Mouse (Mus musculus): ENCODE results near the gene Slc7a11.

Gene Slc7a11

DNA sequence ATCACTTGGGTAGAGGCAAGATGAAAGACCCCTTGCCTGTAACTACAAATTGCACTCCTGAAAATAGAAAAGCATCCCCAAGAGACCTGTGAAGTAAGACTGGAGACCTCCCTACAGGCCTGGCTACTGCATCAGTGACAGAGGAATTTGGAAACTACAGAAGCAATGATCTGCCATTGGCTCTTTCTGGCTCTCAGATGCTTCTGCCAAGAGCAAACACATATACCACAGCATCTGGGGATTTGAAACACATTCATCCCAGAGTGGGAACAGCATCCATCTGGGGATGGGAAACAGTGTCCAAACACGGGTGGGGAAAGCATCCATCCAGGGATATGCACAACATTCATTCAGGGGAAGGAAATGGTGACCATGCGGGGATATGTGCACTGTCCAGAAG is 313.1 kb downstream of the Slc7a11 start:
- DNase-seq: no peak

DNA sequence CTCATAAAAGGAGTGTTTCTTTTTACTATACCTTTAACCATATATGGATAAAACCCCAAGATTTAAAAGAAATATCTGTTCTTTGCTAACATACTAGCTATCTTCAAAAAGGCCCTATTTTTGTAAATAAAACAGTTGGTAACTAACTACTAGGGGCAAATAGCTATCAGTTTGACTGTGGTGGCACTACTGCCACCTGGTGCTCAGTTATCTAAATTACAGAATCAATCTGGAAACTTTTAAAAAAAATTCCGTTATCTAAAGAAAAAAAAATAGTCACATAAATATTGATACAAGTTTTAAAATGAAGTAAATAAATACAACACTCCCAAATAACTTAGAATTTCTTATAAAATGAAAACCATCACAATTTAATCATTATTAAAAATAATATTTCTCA is 322.4 kb downstream of the Slc7a11 start:
- no peak for DNase-seq

DNA sequence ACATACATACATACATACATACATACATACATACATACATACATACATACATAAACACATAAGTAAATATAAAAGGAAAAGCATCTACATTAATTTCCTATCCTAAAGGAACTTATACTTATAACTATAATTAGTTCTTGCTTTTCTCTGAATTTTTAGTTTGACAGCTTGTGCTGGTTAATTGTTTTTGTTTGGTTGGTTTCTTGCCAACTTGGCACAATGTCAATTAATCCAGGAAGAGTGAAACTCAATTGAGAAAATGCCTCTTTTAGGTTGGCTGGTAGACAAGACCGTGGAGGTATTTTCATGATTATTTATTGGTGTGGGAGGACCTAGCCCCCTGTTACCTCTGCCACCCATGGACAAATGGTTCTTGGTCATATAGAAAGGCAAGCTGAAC is 327.1 kb downstream of the Slc7a11 start:
- peak; percentile 1 for DNase-seq

DNA sequence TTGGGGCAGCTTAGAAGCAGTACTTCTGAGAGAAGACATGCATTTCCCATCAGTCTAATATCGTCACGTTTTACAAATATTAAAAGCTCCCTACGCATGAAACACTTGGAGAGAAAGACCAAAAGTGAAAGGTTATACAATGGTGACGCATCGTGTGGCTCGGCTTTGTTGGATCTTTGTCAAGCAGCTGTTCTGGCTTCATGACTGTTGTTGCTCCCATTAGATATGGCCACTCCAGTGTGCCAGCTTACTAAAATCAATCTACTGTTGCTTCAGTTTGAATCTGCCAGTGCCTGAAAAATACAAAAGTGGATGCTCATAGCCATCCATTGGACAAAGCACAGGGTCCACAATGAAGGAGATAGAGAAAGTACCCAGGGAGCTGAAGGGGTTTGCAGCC is 337.9 kb downstream of the Slc7a11 start:
- no peak for DNase-seq

DNA sequence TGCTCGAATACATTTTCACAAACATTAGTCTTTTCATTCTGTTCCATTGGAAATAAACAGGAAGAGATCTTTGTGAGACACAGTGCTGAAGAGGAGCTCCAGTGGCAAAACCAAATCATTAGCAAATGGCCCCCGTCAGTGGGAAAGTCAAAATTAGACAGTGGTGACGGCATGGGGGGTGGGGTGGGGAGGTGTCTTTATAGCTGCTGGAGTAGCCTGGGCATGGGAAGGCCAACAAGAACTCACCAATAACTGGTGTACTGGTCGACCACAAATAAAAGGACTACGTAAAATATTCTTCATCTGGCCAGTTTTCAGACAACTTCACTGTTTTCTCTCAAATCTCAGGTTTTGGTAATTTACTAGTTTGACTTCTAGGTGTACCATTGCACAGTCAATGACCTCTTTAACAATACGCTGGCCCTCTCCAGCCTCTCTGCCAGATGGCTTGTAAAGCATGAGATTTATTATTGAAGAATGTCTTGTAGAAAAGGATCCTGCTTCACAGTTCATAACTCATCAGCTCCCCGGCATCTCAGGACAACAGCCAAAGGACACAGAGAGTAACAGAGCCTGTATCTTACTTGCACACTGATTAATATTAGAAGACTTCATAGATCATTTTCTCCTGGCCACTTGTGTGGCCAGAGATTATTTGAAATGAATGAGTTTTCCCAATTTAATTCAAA is 348.9 kb downstream of the Slc7a11 start:
- no peak for DNase-seq

DNA sequence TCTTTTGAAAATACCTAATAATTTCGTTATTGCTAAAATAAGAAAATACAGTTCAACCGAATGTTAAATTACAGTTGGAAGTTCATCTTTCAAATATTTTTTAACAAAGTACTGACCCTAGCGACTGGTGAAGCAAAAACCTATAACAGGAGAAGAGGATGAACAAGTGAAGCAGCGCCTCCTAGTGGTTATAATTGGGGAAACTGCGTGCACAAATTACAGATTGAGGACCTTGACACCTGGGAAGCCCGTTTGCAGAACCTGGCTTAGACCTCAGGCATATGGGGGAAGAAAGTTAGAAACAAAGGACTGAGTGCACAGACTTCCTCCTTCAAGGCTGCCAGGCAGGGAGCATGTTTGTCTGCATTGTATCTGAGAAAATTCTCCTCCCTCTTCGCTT is 366.4 kb downstream of the Slc7a11 start:
- DNase-seq: peak; percentile 29

DNA sequence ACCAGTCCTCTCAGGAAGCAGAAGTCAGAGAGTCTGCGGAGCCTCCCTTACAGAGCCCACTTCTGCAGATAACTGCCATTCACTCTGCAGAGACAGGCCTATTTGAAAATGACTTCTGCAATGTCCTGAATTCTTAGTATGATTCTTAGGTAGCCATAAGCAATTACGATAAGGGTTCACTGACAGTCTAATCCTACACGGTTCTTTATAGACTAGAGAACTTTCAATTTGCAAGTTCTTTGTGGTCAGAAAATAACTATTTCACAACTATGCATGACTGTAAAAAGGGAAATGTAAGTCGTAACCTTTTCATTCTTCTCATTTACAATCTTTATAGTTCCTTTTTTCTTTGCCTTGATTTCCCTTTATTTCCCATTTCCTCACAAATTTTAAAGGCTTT is 380.0 kb downstream of the Slc7a11 start:
- no peak for DNase-seq

DNA sequence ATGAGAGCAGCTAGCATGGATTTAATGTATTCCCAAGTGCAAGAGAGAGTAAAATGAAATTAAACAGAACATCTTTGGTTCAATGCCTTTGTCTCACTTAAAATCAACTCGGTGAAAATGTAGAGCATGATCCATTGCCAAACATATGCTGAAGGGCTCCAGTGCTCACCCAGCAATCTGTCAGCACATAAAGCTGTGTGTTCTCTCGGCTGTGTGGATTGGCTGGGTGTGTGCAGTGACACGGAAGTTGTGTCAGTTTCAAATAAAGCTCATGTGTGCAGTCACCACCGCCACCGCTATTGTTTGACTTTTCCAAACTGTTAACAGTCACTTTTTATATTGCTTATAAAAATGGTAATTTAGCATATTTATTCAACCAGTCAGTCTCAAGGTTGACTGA is 398.7 kb downstream of the Slc7a11 start:
- DNase-seq: no peak

DNA sequence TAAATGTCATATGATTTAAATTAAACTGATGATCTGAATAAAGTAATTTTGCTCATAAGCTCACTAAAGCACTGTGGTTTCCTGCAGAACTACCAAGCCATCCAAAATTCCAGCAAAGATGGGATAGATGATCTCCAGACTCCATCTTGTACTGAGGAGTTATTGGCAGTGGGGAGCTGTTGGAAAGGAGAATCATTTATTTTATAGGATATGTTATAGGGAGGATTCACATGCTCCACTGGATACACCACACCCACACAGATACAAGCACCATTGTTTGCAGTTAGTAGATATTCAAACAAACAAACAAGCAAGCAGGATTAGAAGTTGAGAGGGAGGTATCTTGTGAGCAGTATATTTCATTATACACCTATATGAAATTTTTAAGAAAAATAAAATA is 399.3 kb downstream of the Slc7a11 start:
- DNase-seq: no peak

DNA sequence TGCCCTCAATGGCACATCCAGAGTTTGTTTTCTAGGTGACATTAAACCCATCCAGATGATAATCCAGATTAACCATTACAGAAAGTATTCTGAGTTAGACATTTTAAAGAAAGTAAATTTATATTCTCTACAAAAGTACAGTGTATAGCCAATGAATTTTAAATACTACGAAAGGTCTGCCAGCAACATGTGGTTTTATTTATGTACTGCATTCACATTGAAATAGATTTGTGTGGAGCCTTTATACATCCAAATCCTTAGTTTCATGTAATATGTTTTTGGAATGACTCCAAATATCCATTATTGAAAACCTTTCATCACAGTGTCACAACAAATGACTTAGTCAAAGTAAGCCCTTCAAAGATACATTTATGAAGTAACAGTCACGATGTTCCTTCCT is 402.3 kb downstream of the Slc7a11 start:
- no peak for DNase-seq

DNA sequence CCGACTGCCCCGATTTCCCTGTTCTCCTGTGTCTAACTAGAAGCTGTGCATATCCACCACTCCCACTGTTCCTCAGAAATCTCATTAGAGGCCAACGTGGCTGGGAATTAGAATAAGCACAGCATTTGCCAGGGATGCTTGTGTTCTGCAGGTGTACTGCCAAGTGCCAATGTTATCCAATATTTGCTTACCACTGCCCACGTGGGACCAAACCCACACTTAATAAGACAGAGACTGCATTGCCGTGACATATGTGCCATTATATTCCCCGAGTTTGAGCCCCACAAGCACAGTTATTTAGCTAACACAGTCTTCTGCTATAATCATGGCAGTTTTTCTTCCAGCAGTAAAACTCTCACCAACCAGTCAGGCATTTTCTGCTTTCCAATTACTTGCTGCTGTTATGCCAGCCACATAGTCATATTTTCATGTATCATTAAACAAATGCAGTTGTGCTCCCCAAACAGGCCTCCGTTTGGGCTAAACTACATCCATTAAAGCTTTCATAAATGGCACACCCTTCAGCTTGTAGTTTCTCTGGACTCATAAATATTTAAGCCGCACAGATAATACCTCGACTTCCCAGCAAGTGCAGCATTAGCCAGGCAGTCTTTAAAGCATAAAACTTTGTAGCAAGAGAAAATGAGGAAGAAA is 407.4 kb downstream of the Slc7a11 start:
- no peak for DNase-seq

DNA sequence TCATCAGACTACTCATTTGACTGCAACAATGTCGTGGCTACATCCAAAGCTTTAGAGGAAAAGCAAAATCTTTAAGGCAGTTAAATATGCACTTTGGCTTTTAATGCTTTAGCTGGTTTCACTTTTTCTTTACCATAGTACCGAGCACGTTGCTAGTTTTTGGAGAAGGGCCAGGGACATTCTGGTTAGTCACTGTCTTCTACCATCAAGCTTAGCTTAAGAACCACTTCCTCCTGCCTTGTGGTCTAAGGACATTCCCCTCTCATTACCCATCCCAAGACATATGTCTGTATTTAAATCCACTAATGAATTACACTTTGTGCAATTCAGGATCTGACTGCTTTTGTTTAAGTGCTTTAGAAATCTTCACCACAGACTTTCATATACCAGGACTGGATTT is 410.1 kb downstream of the Slc7a11 start:
- no peak for DNase-seq

DNA sequence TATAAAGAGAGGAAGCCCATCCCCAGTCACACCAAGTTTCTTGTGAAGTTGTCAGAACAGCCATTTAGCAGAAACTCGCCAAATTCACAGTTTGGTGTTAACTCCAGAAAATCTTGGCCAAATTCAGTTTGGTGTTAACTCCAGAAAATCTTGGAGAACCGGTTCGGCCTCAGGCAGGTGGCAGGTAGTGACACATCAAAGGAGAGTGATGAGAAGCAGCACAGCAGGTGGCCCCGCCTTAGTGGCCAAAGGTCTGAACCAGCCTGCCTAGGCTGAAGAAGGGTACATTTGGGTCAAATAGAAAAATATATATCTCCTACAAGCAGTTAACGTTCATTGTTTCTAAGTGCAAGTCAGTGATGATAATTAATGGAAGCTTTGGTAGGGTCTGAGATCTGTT is 417.4 kb downstream of the Slc7a11 start:
- DNase-seq: no peak

DNA sequence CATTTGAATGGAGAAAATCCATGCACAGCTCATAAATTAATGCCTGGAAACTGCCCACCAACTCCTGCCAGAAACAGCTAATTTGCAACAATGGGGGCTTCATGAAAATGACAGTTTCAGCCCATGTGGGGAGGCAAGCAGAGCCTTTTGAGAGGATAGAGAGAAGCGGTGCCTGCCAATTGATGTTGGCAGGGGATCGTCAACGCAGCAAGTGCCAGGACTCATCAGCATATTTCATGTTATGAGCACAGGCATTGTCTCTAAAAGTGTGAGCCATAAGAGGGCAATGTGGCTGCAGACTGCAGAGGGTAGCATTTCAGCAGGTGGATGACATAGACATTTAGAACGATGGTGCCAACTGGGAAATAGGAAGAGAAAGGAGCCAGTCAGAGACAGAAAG is 429.0 kb downstream of the Slc7a11 start:
- DNase-seq: peak; percentile 2

DNA sequence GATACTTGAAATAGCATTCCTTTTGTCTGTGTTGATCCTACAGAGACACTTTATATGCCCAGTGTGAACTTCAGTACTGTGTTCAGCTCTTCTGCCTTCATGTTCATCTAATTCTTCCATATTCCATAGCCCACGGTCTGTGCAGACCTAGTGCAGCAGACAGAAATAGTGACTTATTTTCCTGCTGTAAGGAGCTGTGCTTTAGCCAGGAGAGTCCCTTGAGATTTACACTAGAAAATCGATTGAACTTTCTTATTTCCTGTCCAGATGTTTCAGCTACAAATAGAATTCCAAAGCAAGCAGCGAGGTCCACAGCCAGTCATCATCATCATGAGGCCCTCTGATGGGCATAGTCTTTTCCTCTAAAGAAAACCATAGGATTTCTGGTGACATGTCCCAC is 431.4 kb downstream of the Slc7a11 start:
- no peak for DNase-seq

DNA sequence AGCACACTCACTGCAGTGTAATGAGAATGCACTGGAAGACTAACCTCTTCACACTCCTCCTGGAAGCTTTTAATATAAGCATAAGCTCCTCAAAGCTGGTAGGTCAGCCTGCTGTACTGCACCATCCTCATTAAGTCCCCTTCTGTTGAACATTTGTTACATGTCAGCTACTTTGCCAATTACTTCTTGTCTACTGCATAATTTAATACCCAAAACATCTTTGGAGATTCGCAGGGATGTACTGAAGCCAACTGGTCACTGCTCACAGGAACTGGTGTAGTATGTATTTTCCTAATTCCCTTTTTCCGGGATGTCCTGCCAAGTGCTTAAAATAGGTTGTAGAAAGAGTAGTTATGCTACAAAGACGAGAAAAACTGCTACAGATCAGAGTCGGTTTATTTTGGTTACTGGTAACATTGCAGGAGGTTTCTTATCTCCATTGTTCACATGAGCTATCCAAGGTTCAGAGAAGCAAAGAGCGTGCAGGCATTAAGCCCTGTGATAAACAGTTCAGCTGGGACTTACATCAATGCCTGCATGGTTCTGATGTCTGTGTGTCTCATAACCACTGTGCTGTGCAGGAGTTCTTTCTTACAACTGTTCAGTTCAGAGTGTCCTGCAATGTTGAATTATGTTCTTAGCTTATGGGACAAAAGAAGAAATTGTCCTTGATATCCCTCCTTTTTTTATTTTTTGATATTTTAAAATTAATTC is 439.3 kb downstream of the Slc7a11 start:
- DNase-seq: no peak

DNA sequence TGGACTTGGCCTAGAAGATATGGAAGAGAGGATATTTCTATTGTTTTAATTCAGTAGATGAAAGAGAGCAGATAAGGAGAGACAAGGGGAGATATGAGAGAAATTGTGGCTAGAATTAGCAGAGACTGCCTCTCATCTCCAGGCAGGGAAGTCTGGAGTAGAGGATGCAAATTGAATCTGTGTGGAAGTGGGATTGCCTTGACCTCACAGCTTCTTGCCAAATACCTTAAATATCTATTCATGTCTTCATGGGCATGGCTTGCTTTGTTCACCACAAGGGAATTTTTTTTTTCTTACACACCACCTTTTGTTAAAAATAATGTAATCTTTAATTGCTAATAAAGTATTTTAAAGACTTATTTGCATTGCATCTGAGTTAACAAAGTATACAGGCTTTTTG is 441.3 kb downstream of the Slc7a11 start:
- DNase-seq: no peak

DNA sequence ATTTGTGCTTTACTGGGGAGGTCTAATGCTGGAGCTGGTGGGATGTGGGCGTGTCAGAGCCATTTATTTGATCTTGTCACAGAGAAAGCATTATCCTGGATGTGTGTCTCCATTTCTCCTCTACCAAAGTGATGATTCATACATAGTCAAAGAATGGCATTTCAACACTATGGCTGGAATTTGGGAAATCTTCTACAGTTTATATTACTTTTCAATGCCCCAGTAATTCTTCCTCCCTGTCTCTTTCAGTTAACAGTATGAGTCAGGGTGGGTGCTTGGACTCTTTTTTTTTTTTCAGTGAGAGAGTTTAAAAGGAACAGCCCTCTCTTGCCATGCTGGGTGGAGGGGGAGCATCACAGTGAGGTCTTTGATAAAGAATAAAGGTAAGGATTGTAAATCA is 441.8 kb downstream of the Slc7a11 start:
- no peak for DNase-seq

DNA sequence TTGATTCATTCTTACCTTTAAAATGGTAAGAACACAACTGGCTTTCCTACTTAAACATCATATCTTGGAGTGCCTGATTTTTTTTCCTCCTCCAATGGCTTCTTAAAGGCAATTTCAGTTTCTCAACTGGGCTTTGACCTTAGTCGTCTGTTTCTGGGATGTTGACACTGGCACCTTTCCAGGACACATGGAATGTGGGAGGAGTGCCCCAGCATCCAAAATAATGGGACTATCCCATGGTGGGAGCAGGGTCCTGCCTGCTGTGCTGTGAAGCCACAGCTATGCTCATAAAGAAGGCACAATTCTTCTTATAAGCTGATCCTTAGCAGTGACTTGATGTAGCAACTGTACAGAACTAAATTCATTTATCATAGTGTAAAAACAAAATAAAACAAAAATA is 450.5 kb downstream of the Slc7a11 start:
- DNase-seq: no peak

DNA sequence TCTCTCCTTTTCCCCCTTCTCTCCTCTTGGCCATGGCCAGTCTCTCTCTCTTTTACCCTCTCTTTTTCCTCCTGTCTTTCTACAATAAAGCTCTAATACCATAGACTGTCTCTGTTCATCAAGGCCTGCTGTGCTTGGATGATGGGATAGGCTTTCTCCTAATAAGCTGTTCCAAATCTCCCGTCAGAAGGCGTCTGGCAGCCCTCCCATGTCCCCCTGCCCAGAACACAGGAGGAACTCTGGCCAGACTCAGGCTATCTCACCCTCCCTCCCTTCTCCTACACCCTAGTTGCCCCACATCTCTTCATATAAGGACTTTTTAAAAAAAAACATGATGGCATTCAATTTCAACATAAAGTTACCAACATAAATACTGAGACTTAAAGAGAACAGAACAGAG is 456.2 kb downstream of the Slc7a11 start:
- DNase-seq: no peak

DNA sequence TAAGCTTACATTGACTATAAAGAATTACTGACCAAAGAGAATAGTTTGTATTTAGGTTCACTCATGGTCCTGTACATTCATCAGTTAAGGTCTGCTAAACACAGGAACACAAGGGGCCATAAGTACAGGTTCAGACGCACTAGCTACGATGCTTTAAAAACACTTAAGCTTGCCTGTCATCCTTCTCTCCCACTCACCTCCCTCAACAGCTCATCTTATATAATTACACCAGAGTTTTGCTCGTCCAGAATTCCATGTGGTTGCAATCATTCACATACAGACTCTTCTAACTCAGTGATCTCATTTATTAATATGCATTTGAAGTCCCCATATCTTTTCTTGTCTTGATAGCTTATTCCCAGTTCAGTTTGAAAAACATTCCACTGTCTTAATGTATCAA is 458.6 kb downstream of the Slc7a11 start:
- DNase-seq: no peak

DNA sequence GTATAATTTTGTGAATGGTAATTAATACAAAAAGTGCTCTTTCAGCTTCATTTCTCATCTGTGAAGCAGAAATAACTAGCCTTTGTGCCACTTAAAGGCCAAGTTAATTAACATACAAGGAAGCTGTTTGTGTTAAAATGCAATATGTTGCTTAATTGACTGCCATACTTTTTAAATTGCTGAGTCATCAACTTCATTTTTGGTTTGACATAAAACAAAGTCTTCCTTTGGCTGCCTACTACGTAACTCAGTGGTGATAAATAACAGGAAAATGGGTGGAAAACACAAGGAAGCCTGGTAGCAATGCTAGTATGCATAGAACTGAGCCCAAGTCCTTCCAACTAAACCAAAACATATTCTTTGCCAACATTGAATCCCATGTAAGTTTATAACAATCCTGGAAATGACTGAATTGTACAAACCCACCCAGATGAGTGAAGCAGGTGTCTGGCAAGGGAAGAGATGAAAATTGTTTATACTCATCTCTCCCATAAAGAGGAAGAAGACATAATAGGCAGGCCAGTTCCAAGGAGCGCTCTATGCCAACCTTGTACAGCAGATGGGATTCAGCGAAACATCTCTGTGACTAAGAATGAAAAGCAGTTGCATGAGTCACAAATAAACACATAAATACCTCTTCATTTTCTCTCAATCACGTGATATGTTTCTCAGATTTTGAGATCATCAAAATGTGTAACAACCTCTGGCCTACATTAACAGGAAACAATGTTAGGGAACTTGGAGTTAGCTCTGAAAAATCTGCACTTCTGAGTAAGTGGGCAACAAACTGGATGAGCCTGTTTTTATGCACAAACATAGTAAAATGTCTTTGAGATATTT is 459.8 kb downstream of the Slc7a11 start:
- no peak for DNase-seq

DNA sequence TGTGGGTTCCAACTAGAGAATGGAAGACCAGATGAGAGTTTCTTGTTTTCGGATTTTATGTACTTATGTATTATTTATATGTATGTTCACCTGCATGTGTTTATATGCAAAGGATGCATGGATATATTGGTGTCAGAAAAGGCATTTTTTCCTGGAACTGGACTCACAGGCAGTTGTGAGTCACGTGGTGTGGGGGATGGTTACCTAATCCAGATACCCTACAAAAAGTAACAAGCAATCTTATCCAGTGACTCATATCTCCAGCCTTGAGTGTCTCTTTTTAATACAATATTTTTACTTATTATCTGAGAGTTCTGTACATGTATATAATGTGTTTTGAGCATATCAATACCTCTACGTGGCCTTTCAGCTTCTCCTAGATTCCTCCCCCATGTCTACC is 469.4 kb downstream of the Slc7a11 start:
- DNase-seq: no peak

DNA sequence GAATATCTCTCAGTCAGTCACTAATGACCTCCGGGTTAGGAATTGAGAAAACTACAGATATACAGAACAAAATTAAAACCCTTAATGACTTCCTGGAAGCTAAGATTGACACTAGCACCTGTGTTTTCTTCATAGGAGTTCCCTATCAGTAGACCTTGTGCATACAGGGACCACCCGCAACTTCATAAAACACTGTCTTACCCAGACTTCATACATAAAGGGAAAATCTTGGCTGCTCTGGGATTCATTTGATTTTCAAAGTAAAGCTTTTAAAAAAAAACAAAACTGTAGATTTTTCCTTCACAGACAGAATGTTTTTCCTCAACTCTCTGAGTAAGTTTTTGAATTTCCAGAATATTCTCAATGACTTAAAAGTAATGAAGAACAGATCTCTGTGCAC is 477.8 kb downstream of the Slc7a11 start:
- no peak for DNase-seq

Data from cerebellum, adult 9-10 months (tissue).